Mouse (Mus musculus): ENCODE data around the gene Gm10401. TPM values are rescaled to one million over a fixed set of nuclear protein-coding genes. Genes with fewer than 3 reads are reported as not detected.
"Not testable (repeated sequence)": the region's sequence is repeated elsewhere in the genome, so short reads cannot be mapped to it uniquely, and the experiment has no call there.

Gene Gm10401
- total RNA-seq, 2 experiments from 2014 or later: not detected

GRCm38 (mm10) chr5:115081636-115082035 lies 16.5 kb downstream of the Gm10401 start:
- Histone ChIP-seq H3K27ac (no peak overlapping the region), H3K4me3 (no peak overlapping the region)
- DNase-seq (ENCODE audit: extremely low spot score in 1 of 2, low spot score in 2 of 2): no peak
- intact Hi-C loops (cut with DNase I): no loop called here
- TF ChIP-seq CTCF (IDR thresholded peaks at IDR 0.05): no peak

- Histone ChIP-seq H3K4me3 (no peak overlapping the region), H3K27ac (no peak overlapping the region)
- intact Hi-C loops (cut with DNase I): loop anchor here (1.0 to 2.0 kb wide), 2 partner anchors 64 to 97 kb away; no protein-coding TSS in a partner anchor
- DNase-seq (ENCODE audit: extremely low spot score in 1 of 2, low spot score in 2 of 2): peak; percentile 42 to 49
- TF ChIP-seq CTCF (IDR thresholded peaks at IDR 0.05): peak; percentile 74
Observed at GRCm38 (mm10) chr5:115076144-115076901, 21.8 kb downstream of the Gm10401 start.

GRCm38 (mm10) chr5:115074749-115075148 lies 23.3 kb downstream of the Gm10401 start:
- no peak for TF ChIP-seq CTCF (IDR thresholded peaks at IDR 0.05)
- intact Hi-C loops (cut with DNase I): no loop called here
- Histone ChIP-seq H3K4me3 (no peak overlapping the region), H3K27ac (no peak overlapping the region)
- DNase-seq (ENCODE audit: extremely low spot score in 1 of 2, low spot score in 2 of 2): no peak

GRCm38 (mm10) chr5:115073306-115073705 lies 24.8 kb downstream of the Gm10401 start:
- H3K4me3 ChIP-seq; DNase-seq (ENCODE audit: extremely low spot score in 1 of 2, low spot score in 2 of 2); intact Hi-C loops (cut with DNase I); H3K27ac ChIP-seq: not testable (repeated sequence)

GRCm38 (mm10) chr5:115072143-115072542 lies 26.0 kb downstream of the Gm10401 start:
- intact Hi-C loops (cut with DNase I): no loop called here

GRCm38 (mm10) chr5:115071096-115071901 lies 26.8 kb downstream of the Gm10401 start:
- no peak for TF ChIP-seq CTCF (IDR thresholded peaks at IDR 0.05)

More at GRCm38 (mm10) chr5:115072143-115072542, 26.0 kb downstream of the Gm10401 start:
- no peak for TF ChIP-seq CTCF (IDR thresholded peaks at IDR 0.05)
- H3K4me3 ChIP-seq: no peak overlapping the region
- DNase-seq (ENCODE audit: extremely low spot score in 1 of 2, low spot score in 2 of 2): peak; percentile 34 to 51
- H3K27ac ChIP-seq: peak overlapping the region; percentile 59

GRCm38 (mm10) chr5:115070457-115070856 lies 27.6 kb downstream of the Gm10401 start:
- Histone ChIP-seq H3K4me3 (no peak overlapping the region), H3K27ac (no peak overlapping the region)
- DNase-seq (ENCODE audit: extremely low spot score in 1 of 2, low spot score in 2 of 2): no peak
- intact Hi-C loops (cut with DNase I): no loop called here
- no peak for TF ChIP-seq CTCF (IDR thresholded peaks at IDR 0.05)

More at GRCm38 (mm10) chr5:115071096-115071901, 26.8 kb downstream of the Gm10401 start:
- no peak for DNase-seq (ENCODE audit: extremely low spot score in 1 of 2, low spot score in 2 of 2)
- no peak overlapping the region for H3K27ac ChIP-seq
- intact Hi-C loops (cut with DNase I): no loop called here
- no peak overlapping the region for H3K4me3 ChIP-seq

- intact Hi-C loops (cut with DNase I): loop anchor here (5.0 kb wide), 1 partner anchor 42 kb away; no protein-coding TSS in a partner anchor
- no peak for TF ChIP-seq CTCF (IDR thresholded peaks at IDR 0.05)
Observed at GRCm38 (mm10) chr5:115069611-115070010, 28.5 kb downstream of the Gm10401 start.

GRCm38 (mm10) chr5:115068671-115069421 lies 29.2 kb downstream of the Gm10401 start:
- intact Hi-C loops (cut with DNase I): loop anchor here (5.0 kb wide), 1 partner anchor 42 kb away; no protein-coding TSS in a partner anchor
- Histone ChIP-seq H3K4me3 (no peak overlapping the region), H3K27ac (peak overlapping the region; percentile 37; the same call in 1 of the 2 replicates)
- DNase-seq (ENCODE audit: extremely low spot score in 1 of 2, low spot score in 2 of 2): no peak
- TF ChIP-seq CTCF (IDR thresholded peaks at IDR 0.05): no peak

More at GRCm38 (mm10) chr5:115069611-115070010, 28.5 kb downstream of the Gm10401 start:
- H3K4me3 ChIP-seq: no peak overlapping the region
- no peak for DNase-seq (ENCODE audit: extremely low spot score in 1 of 2, low spot score in 2 of 2)
- no peak overlapping the region for H3K27ac ChIP-seq

- H3K27ac ChIP-seq: no peak overlapping the region
- intact Hi-C loops (cut with DNase I): loop anchor here (5.0 kb wide), 1 partner anchor 39 kb away; no protein-coding TSS in a partner anchor
- no peak for DNase-seq (ENCODE audit: extremely low spot score in 1 of 2, low spot score in 2 of 2)
- TF ChIP-seq CTCF (IDR thresholded peaks at IDR 0.05): no peak
- H3K4me3 ChIP-seq: no peak overlapping the region
Observed at GRCm38 (mm10) chr5:115066245-115066644, 31.9 kb downstream of the Gm10401 start.

- no peak for TF ChIP-seq CTCF (IDR thresholded peaks at IDR 0.05)
- intact Hi-C loops (cut with DNase I): no loop called here
- DNase-seq (ENCODE audit: extremely low spot score in 1 of 2, low spot score in 2 of 2): no peak
- Histone ChIP-seq H3K4me3 (no peak overlapping the region), H3K27ac (no peak overlapping the region)
Observed at GRCm38 (mm10) chr5:115063391-115063790, 34.7 kb downstream of the Gm10401 start.
